Mouse (Mus musculus): ENCODE measurements around the gene Gm45837. TPM values are rescaled to one million over a fixed set of nuclear protein-coding genes. Genes with fewer than 3 reads are reported as not detected.

The Gm45837 gene
- total and polyA plus RNA-seq, 2 experiments from 2014 or later = not detected

DNA sequence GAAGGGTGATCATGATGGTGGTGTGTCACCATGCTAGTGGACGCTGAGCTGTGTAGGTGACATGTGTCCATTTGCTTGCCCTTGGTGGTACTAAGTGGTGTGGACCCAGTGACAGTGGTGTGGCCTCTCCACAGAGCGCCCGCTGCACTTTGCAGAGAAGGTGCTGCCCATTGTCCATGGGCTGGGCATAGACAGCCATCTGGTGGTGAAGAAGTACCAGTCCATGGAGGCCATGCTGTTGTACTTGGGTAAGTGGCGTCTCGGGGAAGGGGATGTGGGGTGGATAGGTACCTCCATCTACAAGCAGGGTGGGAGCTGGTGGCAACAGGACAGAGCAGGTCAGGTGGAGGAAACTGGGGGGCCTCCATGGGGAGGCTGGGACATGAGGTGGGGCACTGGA lies 6.9 kb upstream of the Gm45837 start:
- no peak overlapping the region for H3K4me2 ChIP-seq (ENCODE audit: low read depth)
- no peaks in the 10 kb centered on the region for H3K4me1 ChIP-seq (ENCODE audit: insufficient read depth)
- H3K9ac ChIP-seq = no peak overlapping the region
- DNase-seq (no peak), ATAC-seq (no peak)
- H3K9me3 ChIP-seq (ENCODE audit: low read length) = no peaks in the 10 kb centered on the region
- no peak overlapping the region for H3K27ac ChIP-seq (ENCODE audit: low read depth, low read length)
- no peaks in the 10 kb centered on the region for H3K36me3 ChIP-seq (ENCODE audit: insufficient read depth)
- WGBS = 97% methylated on average over 5 of the region's 5 CpGs
- H3K27me3 ChIP-seq (ENCODE audit: insufficient read depth, low read length) = no peaks in the 10 kb centered on the region
- no peak overlapping the region for H3K4me3 ChIP-seq (ENCODE audit: low read depth, low read length)
- 0 out of 2 replicates have a peak, but pooled peaks have one; percentile 9 for TF ChIP-seq CTCF (IDR thresholded peaks at IDR 0.05; ENCODE audit: low read depth)

DNA sequence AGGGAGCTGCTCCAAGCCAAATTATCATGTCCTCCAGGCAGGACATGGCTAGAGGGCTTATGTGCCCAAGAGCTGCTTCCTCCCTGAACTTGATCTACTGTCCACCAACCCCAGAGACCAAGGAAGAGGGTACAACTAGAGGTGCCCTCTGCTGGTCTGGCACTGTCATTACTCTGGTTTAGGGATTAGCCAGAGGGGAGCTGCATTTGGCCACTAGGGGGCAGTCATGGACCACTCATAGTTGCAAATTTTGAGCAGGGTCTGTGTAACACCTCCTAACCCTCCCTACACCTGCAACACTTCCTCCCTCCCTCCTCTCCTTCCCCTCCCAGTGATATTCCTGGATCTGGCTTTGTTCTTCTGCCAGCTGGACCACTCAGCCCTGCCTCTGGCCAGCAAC lies 2.1 kb downstream of the Gm45837 start:
- no peak overlapping the region for H3K4me2 ChIP-seq (ENCODE audit: low read depth)
- ATAC-seq = peak; percentile 73
- no peak overlapping the region for H3K9ac ChIP-seq
- no peaks in the 10 kb centered on the region for H3K36me3 ChIP-seq (ENCODE audit: insufficient read depth)
- no peak overlapping the region for H3K27ac ChIP-seq (ENCODE audit: low read depth, low read length)
- no peaks in the 10 kb centered on the region for H3K9me3 ChIP-seq (ENCODE audit: low read length)
- peak; percentile 93 for DNase-seq
- H3K27me3 ChIP-seq (ENCODE audit: insufficient read depth, low read length) = no peaks in the 10 kb centered on the region
- TF ChIP-seq CTCF (IDR thresholded peaks at IDR 0.05; ENCODE audit: low read depth) = peak; percentile 100
- no peak overlapping the region for H3K4me3 ChIP-seq (ENCODE audit: low read depth, low read length)
- peaks cover 18% of the 10 kb centered on the region for H3K4me1 ChIP-seq (ENCODE audit: insufficient read depth)

DNA sequence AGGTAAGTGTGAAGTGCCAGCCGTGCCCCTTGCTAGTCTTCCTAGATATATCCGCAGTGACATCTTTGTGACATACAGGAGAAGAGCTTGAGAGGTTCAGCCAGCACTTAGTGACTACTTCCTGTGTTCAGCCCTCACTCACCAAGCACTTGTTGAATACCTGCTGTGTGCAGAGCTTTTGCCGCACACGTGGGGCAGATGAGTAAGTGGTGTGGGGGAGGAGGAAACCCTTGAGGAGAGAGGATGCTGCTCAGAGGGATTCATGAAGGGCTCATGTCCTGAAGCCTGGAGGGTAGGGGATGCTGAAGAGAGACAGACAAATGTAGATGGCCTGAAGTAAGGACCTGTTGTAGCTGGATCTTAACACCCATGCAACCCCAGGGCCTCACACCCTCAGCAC lies 3.5 kb downstream of the Gm45837 start:
- no peaks in the 10 kb centered on the region for H3K27me3 ChIP-seq (ENCODE audit: insufficient read depth, low read length)
- DNase-seq (no peak), ATAC-seq (no peak)
- H3K4me1 ChIP-seq (ENCODE audit: insufficient read depth) = peaks cover 18% of the 10 kb centered on the region
- no peak overlapping the region for H3K4me3 ChIP-seq (ENCODE audit: low read depth, low read length)
- 44% methylated on average over 4 of the region's 4 CpGs for WGBS
- H3K36me3 ChIP-seq (ENCODE audit: insufficient read depth) = no peaks in the 10 kb centered on the region
- peak overlapping the region; percentile 73 for H3K27ac ChIP-seq (ENCODE audit: low read depth, low read length)
- no peak for TF ChIP-seq CTCF (IDR thresholded peaks at IDR 0.05; ENCODE audit: low read depth)
- no peak overlapping the region for H3K9ac ChIP-seq
- no peaks in the 10 kb centered on the region for H3K9me3 ChIP-seq (ENCODE audit: low read length)
- no peak overlapping the region for H3K4me2 ChIP-seq (ENCODE audit: low read depth)

DNA sequence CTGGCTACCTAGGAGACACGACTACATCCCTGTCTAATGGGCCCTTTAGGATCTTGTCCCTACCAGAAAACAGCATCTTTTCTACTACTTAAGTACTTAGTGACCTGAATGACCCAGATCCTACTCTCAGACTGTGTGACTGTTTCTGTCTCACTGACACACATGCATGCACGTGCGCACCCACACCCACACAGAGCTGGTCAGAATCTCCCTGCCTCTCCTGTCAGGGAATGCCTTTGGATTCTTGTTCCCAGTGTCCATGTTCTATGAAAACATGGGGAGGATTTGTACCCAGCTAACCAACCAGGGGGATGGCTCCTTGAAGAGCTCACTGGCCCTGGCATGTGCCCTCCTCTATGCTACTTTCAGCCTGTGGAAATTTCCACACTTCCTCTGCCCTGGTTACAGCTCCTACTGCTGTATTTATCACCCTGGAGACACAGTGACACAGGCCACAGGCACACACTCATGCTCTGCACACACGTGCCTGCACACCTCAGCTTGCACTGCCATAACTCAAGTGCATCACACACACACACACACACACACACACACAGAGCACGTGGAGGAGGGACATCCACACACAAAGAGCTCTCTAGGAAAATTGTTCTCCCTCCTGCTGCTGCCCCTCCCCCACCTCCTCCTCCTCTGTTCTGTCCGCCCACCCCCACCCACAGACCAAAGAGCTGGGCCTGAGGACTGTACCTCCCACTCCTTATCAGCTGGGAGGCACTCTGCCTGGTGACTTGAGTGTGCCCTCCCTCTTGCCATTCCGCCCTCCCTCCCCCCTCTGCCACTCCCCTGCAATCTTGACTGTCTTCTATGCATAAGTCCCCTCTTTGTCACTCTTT lies 4.2 kb downstream of the Gm45837 start:
- Histone ChIP-seq H3K9ac (0 out of 2 replicates have a peak overlapping the region, but pooled peaks have one; percentile 10), H3K4me2 (ENCODE audit: low read depth) (0 out of 2 replicates have a peak overlapping the region, but pooled peaks have one; percentile 5), H3K27me3 (ENCODE audit: insufficient read depth, low read length) (no peaks in the 10 kb centered on the region), H3K27ac (ENCODE audit: low read depth, low read length) (peak overlapping the region; percentile 73), H3K4me1 (ENCODE audit: insufficient read depth) (peaks cover 18% of the 10 kb centered on the region), H3K9me3 (ENCODE audit: low read length) (no peaks in the 10 kb centered on the region), H3K4me3 (ENCODE audit: low read depth, low read length) (no peak overlapping the region), H3K36me3 (ENCODE audit: insufficient read depth) (no peaks in the 10 kb centered on the region)
- peak; percentile 66 for ATAC-seq
- DNase-seq = peak; percentile 67
- 24% methylated on average over 6 of the region's 7 CpGs for WGBS
- TF ChIP-seq CTCF (IDR thresholded peaks at IDR 0.05; ENCODE audit: low read depth) = no peak

DNA sequence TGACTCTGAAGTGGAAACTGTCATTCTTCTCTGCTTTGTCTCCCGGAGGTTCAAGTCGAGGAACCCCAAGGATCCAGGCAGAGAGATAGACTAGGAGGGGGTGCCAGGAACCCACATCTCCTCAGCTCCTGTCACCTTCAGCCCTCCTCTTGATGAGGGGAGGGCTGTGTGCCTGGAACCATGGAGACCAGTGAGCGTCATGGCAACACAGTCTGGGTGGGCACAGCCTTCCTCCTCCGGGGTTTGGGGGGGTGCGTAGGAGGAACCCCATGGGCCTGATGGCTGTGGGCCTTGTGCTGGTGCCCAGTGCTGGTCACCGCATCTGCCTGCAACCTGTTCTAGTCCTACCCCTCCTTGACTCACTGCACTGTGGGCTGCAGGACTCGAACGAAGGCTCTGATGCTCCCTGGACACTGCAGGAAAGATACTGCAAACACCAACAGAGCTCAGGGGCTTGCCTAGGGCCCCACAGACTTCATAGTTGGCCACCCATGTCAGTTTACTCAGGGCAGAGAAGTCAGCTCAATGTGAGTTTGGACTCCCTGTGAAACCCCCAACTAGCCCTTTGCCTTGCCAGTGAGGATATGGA lies 4.9 kb downstream of the Gm45837 start:
- Histone ChIP-seq H3K36me3 (ENCODE audit: insufficient read depth) (no peaks in the 10 kb centered on the region), H3K4me3 (ENCODE audit: low read depth, low read length) (no peak overlapping the region), H3K27me3 (ENCODE audit: insufficient read depth, low read length) (no peaks in the 10 kb centered on the region), H3K27ac (ENCODE audit: low read depth, low read length) (peak overlapping the region; percentile 73), H3K9me3 (ENCODE audit: low read length) (no peaks in the 10 kb centered on the region), H3K4me2 (ENCODE audit: low read depth) (0 out of 2 replicates have a peak overlapping the region, but pooled peaks have one; percentile 5), H3K4me1 (ENCODE audit: insufficient read depth) (peaks cover 19% of the 10 kb centered on the region), H3K9ac (0 out of 2 replicates have a peak overlapping the region, but pooled peaks have one; percentile 22)
- WGBS = 41% methylated on average over 8 of the region's 8 CpGs
- TF ChIP-seq CTCF (IDR thresholded peaks at IDR 0.05; ENCODE audit: low read depth) = no peak
- DNase-seq (no peak), ATAC-seq (peak; percentile 83)

DNA sequence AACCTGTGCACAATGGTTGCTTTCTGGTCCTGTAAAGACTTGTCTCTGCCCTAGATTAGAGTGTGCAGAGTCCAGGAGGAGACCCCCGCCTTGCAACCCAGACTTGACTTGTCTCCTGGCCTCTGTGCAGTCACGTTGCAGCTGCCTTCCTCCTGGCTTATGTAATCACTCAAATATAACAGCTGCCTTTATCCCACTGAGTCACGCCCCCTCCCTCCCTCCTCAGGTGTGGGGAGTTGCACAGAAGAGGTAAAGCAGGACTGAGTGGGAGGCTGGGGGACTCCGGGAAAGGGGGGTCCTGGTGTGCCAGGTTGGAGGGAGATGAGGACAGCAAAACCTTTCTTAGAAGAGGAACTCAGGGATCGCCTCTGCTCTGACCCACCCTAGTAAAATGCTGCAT lies 5.7 kb downstream of the Gm45837 start:
- no peaks in the 10 kb centered on the region for H3K36me3 ChIP-seq (ENCODE audit: insufficient read depth)
- no peak overlapping the region for H3K27ac ChIP-seq (ENCODE audit: low read depth, low read length)
- whole genome bisulfite sequencing = 70% methylated on average over 5 of the region's 5 CpGs

More for the DNA sequence above, 5.7 kb downstream of the Gm45837 start:
- Histone ChIP-seq H3K4me2 (ENCODE audit: low read depth) (no peak overlapping the region), H3K27me3 (ENCODE audit: insufficient read depth, low read length) (no peaks in the 10 kb centered on the region), H3K4me3 (ENCODE audit: low read depth, low read length) (no peak overlapping the region), H3K4me1 (ENCODE audit: insufficient read depth) (peaks cover 26% of the 10 kb centered on the region), H3K9ac (no peak overlapping the region), H3K9me3 (ENCODE audit: low read length) (no peaks in the 10 kb centered on the region)
- DNase-seq (no peak), ATAC-seq (no peak)
- TF ChIP-seq CTCF (IDR thresholded peaks at IDR 0.05; ENCODE audit: low read depth) = no peak

All from forebrain, postnatal 0 days (tissue).